Mouse (Mus musculus) liver, postnatal 0 days (tissue): ENCODE results near the gene Myg1.

ENCODE experiments used
- CTCF ChIP-seq: sonication (generic); IDR thresholded peaks from 2 replicates; pipeline ENCODE4 v1.5.1; 2016; ENCODE audit warnings: antibody characterized with exemption, low read depth
- EP300 ChIP-seq: IDR thresholded peaks from 2 replicates; pipeline ENCODE4 v1.6.1; 2016; ENCODE audit warnings: antibody characterized with exemption, low read depth, mild to moderate bottlenecking

GRCm38 (mm10) chr15:102324654-102325473 is 6.6 kb upstream of the Myg1 start:
- TF ChIP-seq EP300 (no peak), CTCF (0 out of 2 replicates have a peak, but pooled peaks have one; percentile 10)
